Mouse (Mus musculus) kidney, adult 11 months (tissue): ENCODE measurements around the gene Gsta3.
"Not testable (repeated sequence)": the region's sequence is repeated elsewhere in the genome, so short reads cannot be mapped to it uniquely, and the experiment has no call there.

Experiments
- DNase-seq: peaks from one replicate; pipeline ENCODE4 v3.0.0; 2022

Gene Gsta3

GRCm38 (mm10) chr1:21239911-21240898, at the start of gene Gsta3:
Gene Gsta3 (plus strand): TSS chr1:21240589.
- peak; percentile 57 for DNase-seq

- DNase-seq = no peak
Measured at GRCm38 (mm10) chr1:21206241-21206640, 34.1 kb upstream of the Gsta3 start.

DNA sequence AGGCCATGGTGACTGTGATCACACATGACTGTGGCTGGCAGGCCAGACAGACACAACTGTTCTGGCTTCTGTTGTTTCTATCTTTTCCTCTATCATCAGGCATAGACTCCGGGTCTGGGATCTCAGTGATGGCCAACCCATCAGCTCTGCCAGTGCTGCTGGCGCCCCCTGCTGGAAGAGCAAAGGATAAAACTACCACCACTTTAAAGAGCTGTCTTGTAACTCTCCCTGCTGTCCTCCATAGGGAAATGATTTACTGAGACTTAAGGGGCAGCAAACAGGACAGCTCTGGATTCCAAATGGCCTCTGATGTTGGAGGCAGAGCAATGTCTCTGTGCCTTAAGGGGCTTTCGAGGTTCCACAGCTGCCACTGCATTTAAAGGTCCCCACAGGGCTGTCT, 26.9 kb upstream of the Gsta3 start:
- DNase-seq = not testable (repeated sequence)

- not testable (repeated sequence) for DNase-seq
Measured at GRCm38 (mm10) chr1:21213991-21214692, 26.2 kb upstream of the Gsta3 start.

DNA sequence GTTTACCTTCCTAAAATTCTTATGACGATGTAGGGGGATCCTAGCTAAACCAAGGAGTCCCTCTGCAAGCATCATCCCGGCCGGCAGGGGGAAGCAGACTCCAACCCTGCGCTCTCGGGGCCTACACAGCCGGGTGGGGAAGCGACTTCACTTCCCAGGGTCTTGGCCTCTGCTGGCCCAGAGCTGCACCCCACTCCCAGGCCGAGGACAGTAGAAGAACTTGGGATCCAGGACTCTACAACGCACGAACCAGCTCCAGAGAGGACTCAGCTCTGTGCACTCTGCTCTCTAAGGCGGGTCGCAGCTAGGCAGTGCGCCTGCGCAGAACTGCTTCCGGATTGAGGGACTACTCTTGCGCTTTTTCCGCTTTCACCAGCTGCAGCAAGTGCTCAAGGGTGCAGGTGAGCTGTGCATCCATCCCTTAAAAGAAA, 21.9 kb upstream of the Gsta3 start, which contains the start of gene Tmem14a:
Gene Tmem14a (plus strand): TSS at position 87 of the 431 bp plus-strand sequence.
- peak; percentile 89 for DNase-seq

GRCm38 (mm10) chr1:21227756-21228395, 12.5 kb upstream of the Gsta3 start:
- DNase-seq = no peak

GRCm38 (mm10) chr1:21228740-21229722, 11.4 kb upstream of the Gsta3 start:
- DNase-seq = not testable (repeated sequence)

DNA sequence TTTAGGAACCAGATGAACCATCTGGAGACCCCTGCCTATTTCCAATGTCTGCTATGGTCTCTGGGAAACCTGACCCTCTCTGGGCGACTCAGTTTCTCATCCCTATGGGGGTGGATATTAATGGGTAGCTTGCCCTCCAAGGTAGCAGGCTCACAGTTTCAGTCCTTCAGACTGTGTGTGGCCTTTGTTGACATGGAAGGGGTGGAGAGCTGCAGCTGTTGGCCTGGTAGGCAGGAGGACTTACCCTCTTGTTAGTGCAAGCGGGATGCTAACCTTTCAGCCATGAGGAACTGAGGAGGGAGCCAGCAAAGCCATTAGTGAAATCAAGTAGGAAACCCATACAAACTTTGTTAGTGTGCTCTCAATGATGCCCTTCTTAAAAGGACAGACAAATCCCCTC, 10.0 kb upstream of the Gsta3 start:
- DNase-seq = no peak

DNA sequence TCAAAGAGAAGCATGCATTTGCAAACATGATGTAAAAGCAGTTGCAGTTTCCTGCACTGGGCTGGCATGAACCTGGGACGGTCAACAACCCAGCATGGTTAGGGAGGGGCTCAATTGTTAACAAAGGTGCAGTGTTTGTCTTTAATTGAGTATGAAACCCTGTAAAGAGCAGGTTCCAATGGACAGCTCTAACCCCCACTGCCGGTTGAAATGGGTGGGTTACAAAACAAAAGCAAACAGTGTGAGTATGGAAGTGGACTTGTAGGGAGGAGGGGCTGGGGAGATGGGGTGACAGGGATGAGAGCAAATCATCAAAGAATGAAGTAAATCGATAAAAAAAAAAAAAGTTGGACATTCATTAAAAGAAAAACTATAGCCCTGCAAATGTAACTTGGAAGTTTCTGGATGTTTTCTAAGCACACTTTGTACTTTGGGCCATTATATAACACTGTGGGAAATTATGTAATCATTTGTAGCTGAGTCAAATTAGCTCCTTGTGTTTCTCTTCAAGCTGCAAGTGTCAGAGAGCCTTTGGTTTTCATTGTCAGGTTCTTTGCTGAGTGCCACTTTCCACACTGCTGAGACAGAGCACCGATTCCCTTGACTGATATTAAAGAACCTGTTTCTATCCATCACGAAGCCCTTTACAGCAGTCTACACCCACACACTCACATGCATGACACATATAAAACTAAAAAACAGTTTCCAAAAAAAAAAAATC, 8.5 kb upstream of the Gsta3 start:
- peak; percentile 21 for DNase-seq

DNA sequence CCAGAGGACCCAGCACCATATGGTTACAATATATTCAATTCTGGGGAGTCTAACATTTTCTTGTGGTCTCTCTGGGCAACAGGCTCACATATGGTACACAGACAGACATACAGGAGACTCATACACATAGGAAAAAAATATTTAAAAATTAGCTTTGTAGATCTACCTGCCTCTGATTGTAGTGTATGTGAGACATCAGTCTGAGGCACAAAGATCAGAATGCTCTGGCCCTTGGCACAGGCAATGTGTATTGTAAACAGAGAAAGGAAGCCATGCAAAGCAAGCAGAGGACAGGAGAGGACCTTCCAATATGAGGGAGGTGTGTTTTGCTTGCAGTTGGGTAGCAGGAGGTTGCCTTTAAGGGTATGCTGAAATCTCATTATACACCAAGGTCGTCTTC, 7.9 kb upstream of the Gsta3 start:
- no peak for DNase-seq

GRCm38 (mm10) chr1:21235359-21235758, 5.0 kb upstream of the Gsta3 start:
- DNase-seq = no peak

- no peak for DNase-seq
Measured at GRCm38 (mm10) chr1:21241096-21241495, 707 bp downstream of the Gsta3 start.

GRCm38 (mm10) chr1:21244290-21244960, 4.0 kb downstream of the Gsta3 start:
- no peak for DNase-seq

GRCm38 (mm10) chr1:21246136-21246535, 5.7 kb downstream of the Gsta3 start:
- DNase-seq = no peak

DNA sequence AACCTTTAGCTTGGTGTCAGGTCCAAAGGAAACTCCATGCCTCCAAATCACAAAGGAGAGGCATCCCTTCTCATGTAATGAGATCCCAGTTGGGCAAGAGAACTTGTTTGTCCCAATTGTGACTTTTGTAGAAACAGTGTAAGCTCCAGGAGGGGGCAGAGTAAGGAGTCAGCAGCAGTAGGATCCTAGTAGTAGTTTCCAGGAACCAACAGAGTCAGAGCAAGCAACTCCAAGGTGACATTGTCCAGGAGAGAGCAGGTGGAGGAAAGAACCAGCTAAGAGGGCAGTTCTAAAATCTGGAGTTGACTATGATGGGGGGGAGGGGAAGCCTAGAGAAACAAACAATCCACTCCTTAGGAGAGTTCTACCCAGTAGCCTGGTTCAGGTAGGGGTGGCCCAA, 7.5 kb downstream of the Gsta3 start:
- DNase-seq = no peak

DNA sequence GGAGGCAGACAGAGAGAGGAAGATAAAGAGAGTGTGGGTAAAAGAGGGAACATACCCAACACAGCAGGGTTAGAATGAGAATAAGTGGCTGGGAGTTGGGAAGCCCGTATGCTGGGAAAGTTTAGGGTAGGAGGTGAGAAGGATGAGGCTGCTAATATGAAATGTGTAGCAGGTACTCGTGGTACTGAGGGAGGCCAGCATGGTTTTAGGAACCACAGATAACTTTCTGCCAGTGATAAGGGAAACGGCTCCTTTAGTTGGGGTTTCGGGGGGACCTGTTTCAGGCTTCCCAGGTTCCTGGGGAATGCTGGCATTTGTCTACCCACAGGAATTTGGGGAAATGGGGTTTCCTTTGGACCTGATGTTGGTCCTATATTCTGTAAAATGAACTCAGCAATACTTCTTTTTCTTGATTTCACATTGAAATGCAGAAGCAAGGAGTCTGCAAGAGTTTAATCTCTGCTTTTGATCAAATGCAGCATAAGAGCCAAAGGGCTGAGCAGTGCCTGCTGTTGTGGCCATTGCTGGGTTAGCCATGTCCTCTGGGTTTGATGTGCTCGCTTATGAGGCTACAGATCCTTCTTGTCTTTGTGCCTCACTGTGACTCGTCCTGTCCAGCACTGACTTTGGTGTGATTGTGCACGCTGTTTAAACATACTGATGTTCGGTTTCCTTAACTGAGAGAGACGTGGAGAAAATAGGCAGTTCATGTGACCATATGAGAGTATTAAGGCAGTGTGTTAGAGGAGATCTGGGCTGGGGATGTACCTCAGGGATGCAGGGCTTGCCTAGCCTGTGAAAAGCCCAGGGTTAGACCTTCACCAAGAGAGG, 8.4 kb downstream of the Gsta3 start:
- DNase-seq = no peak

DNA sequence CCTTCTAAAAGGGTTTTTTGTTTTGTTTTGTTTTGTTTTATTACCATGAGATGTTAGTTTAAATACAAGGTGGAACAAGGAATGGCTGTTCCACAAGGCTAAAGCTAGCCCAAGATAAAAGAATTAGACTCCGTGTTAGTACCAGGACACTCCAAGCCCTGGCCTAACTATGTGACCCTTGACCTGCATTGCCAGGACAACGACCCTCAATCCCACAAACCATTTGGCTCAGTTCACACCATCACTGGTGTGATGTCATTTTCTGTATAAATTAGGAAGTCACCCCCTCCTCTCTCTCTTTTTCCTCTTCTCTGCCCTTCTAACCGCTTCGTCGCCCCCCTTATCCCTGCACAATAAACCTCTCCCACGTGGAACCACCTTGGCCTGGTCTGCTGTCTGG, 11.3 kb downstream of the Gsta3 start:
- DNase-seq = no peak

GRCm38 (mm10) chr1:21252566-21253302, 12.3 kb downstream of the Gsta3 start:
- DNase-seq = no peak

DNA sequence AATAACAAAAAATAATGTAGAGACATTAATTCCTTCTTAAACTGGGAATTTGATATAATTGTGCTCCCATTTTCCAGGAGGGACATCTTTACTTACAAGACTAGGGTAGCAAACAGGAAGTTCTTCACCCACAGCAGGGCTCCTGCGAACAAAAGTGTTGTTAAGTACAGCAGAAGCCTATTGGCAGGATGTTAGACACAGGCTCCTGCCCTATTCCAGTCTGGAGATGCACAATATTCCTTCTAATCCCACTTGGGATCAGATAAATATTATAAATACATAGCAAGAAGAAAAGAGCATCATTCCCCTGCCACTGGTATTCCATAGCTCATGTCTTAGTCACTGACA, 12.9 kb downstream of the Gsta3 start:
- no peak for DNase-seq
